Mouse (Mus musculus): Measurements from ENCODE around the gene Arsj. TPM values are rescaled to one million over a fixed set of nuclear protein-coding genes. Genes with fewer than 3 reads are reported as not detected.

Arsj gene
- polyA plus RNA-seq, 1 experiment from 2014 or later = 0.05 TPM

DNA sequence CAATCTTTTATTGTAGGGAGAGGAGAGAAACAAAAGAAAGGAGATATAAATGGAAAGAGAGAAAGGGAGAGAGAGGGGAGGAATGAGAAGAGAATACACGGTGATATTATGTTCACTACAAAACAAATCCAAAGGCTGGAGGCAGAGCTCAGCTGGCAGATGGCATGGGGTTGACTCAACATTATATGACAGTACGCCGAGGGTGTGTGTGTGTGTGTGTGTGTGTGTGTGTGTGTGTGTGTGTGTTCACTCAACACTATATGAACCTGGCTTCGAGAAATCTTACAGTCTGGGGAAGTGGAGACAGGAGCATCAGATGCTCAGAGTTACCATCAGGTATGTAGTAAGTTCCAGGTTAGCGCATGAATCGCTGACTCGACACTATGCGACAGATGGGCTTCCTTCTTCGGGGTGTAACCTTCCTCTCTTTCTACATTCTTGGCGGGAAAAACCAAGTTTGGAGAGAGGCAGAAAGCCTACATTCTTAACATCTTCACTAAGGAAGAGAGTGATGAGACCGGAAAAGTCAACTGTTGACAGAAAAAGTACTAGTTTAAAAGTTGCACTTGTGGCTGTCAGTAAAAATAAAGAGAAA, 456 bp upstream of the Arsj start:
- WGBS = 81% methylated on average over 11 of the region's 11 CpGs
- H3K4me1 ChIP-seq (replicated peaks; ENCODE audit: control insufficient read depth, insufficient read depth, low read length) = peaks cover 9% of the 10 kb centered on the region
- H3K36me3 ChIP-seq (ENCODE audit: control insufficient read depth, insufficient read depth) = no peaks in the 10 kb centered on the region
- H3K27me3 ChIP-seq (replicated peaks; ENCODE audit: control insufficient read depth, insufficient read depth, low read length) = no peaks in the 10 kb centered on the region
- no peak for ATAC-seq
- H3K4me3 ChIP-seq (replicated peaks; ENCODE audit: low read length) = no peak overlapping the region; the same call in 1 of the 2 replicates
- no peak overlapping the region for H3K9ac ChIP-seq (replicated peaks; ENCODE audit: low read depth, low read length)
- no peak overlapping the region; the same call in 1 of the 2 replicates for H3K4me2 ChIP-seq (ENCODE audit: low read length)
- H3K9me3 ChIP-seq (ENCODE audit: control insufficient read depth, low read length) = no peaks in the 10 kb centered on the region
- H3K27ac ChIP-seq (ENCODE audit: low read length) = no peak overlapping the region

GRCm38 (mm10) chr3:126364555-126364954, 1.1 kb downstream of the Arsj start:
- ATAC-seq = no peak
- Histone ChIP-seq H3K4me1 (replicated peaks; ENCODE audit: control insufficient read depth, insufficient read depth, low read length) (peaks cover 9% of the 10 kb centered on the region), H3K4me3 (replicated peaks; ENCODE audit: low read length) (no peak overlapping the region), H3K9ac (replicated peaks; ENCODE audit: low read depth, low read length) (no peak overlapping the region), H3K9me3 (ENCODE audit: control insufficient read depth, low read length) (no peaks in the 10 kb centered on the region), H3K27ac (ENCODE audit: low read length) (no peak overlapping the region), H3K27me3 (replicated peaks; ENCODE audit: control insufficient read depth, insufficient read depth, low read length) (no peaks in the 10 kb centered on the region), H3K4me2 (ENCODE audit: low read length) (no peak overlapping the region), H3K36me3 (ENCODE audit: control insufficient read depth, insufficient read depth) (no peaks in the 10 kb centered on the region)
- 92% methylated on average over 7 of the region's 7 CpGs for WGBS

GRCm38 (mm10) chr3:126370571-126370970, 7.1 kb downstream of the Arsj start:
- no peak overlapping the region for H3K27ac ChIP-seq (ENCODE audit: low read length)
- H3K27me3 ChIP-seq (replicated peaks; ENCODE audit: control insufficient read depth, insufficient read depth, low read length) = no peaks in the 10 kb centered on the region
- H3K9me3 ChIP-seq (ENCODE audit: control insufficient read depth, low read length) = no peaks in the 10 kb centered on the region
- no peak overlapping the region for H3K4me3 ChIP-seq (replicated peaks; ENCODE audit: low read length)
- no peaks in the 10 kb centered on the region for H3K36me3 ChIP-seq (ENCODE audit: control insufficient read depth, insufficient read depth)
- no peak overlapping the region for H3K9ac ChIP-seq (replicated peaks; ENCODE audit: low read depth, low read length)
- no peak for ATAC-seq
- no peak overlapping the region for H3K4me2 ChIP-seq (ENCODE audit: low read length)
- no peaks in the 10 kb centered on the region for H3K4me1 ChIP-seq (replicated peaks; ENCODE audit: control insufficient read depth, insufficient read depth, low read length)

GRCm38 (mm10) chr3:126372815-126373545, 9.5 kb downstream of the Arsj start:
- H3K27me3 ChIP-seq (replicated peaks; ENCODE audit: control insufficient read depth, insufficient read depth, low read length) = no peaks in the 10 kb centered on the region
- H3K36me3 ChIP-seq (ENCODE audit: control insufficient read depth, insufficient read depth) = no peaks in the 10 kb centered on the region
- no peaks in the 10 kb centered on the region for H3K4me1 ChIP-seq (replicated peaks; ENCODE audit: control insufficient read depth, insufficient read depth, low read length)
- H3K4me3 ChIP-seq (replicated peaks; ENCODE audit: low read length) = no peak overlapping the region
- no peak overlapping the region for H3K4me2 ChIP-seq (ENCODE audit: low read length)
- ATAC-seq = no peak
- H3K9ac ChIP-seq (replicated peaks; ENCODE audit: low read depth, low read length) = no peak overlapping the region
- 70% methylated on average over 9 of the region's 9 CpGs for WGBS
- H3K9me3 ChIP-seq (ENCODE audit: control insufficient read depth, low read length) = no peaks in the 10 kb centered on the region
- H3K27ac ChIP-seq (ENCODE audit: low read length) = no peak overlapping the region

GRCm38 (mm10) chr3:126373721-126374120, 10.2 kb downstream of the Arsj start:
- Histone ChIP-seq H3K9me3 (ENCODE audit: control insufficient read depth, low read length) (no peaks in the 10 kb centered on the region), H3K27ac (ENCODE audit: low read length) (no peak overlapping the region), H3K4me1 (replicated peaks; ENCODE audit: control insufficient read depth, insufficient read depth, low read length) (no peaks in the 10 kb centered on the region), H3K9ac (replicated peaks; ENCODE audit: low read depth, low read length) (no peak overlapping the region), H3K36me3 (ENCODE audit: control insufficient read depth, insufficient read depth) (no peaks in the 10 kb centered on the region), H3K4me3 (replicated peaks; ENCODE audit: low read length) (no peak overlapping the region), H3K4me2 (ENCODE audit: low read length) (no peak overlapping the region), H3K27me3 (replicated peaks; ENCODE audit: control insufficient read depth, insufficient read depth, low read length) (no peaks in the 10 kb centered on the region)
- WGBS = 74% methylated on average over 1 of the region's 1 CpGs
- no peak for ATAC-seq

DNA sequence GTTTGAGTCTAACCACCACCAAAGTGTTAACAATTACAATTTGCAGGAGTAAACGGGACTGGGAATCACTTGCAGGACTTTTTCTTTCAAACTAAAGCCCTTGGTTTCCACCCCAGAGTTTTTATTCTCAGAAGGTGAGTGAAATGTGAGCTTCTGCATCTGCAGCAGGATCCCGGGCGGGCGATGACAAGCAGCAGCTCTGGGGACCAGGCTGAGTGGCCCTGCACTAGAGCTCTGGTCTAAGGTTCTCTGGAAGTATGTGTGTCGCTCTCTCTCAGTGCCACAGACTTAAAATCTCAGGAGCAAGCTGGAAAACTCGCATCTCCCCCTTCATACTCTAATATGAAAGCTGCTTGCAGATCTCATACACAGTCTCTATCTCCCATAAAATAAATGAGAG, 15.8 kb downstream of the Arsj start:
- Histone ChIP-seq H3K36me3 (ENCODE audit: control insufficient read depth, insufficient read depth) (no peaks in the 10 kb centered on the region), H3K4me3 (replicated peaks; ENCODE audit: low read length) (no peak overlapping the region), H3K4me1 (replicated peaks; ENCODE audit: control insufficient read depth, insufficient read depth, low read length) (peaks cover 5% of the 10 kb centered on the region), H3K4me2 (ENCODE audit: low read length) (no peak overlapping the region), H3K27me3 (replicated peaks; ENCODE audit: control insufficient read depth, insufficient read depth, low read length) (no peaks in the 10 kb centered on the region), H3K27ac (ENCODE audit: low read length) (no peak overlapping the region), H3K9me3 (ENCODE audit: control insufficient read depth, low read length) (no peaks in the 10 kb centered on the region), H3K9ac (replicated peaks; ENCODE audit: low read depth, low read length) (no peak overlapping the region)
- no peak for ATAC-seq
- WGBS = 77% methylated on average over 6 of the region's 6 CpGs

- no peak overlapping the region for H3K4me3 ChIP-seq (replicated peaks; ENCODE audit: low read length)
- peaks cover 5% of the 10 kb centered on the region for H3K4me1 ChIP-seq (replicated peaks; ENCODE audit: control insufficient read depth, insufficient read depth, low read length)
- ATAC-seq = no peak
- H3K9ac ChIP-seq (replicated peaks; ENCODE audit: low read depth, low read length) = no peak overlapping the region
- H3K4me2 ChIP-seq (ENCODE audit: low read length) = no peak overlapping the region
- no peaks in the 10 kb centered on the region for H3K9me3 ChIP-seq (ENCODE audit: control insufficient read depth, low read length)
- 68% methylated on average over 2 of the region's 2 CpGs for WGBS
- no peak overlapping the region for H3K27ac ChIP-seq (ENCODE audit: low read length)
- no peaks in the 10 kb centered on the region for H3K27me3 ChIP-seq (replicated peaks; ENCODE audit: control insufficient read depth, insufficient read depth, low read length)
- H3K36me3 ChIP-seq (ENCODE audit: control insufficient read depth, insufficient read depth) = no peaks in the 10 kb centered on the region
Observed at GRCm38 (mm10) chr3:126379702-126380101, 16.2 kb downstream of the Arsj start.

GRCm38 (mm10) chr3:126383276-126383675, 19.8 kb downstream of the Arsj start:
- no peaks in the 10 kb centered on the region for H3K27me3 ChIP-seq (replicated peaks; ENCODE audit: control insufficient read depth, insufficient read depth, low read length)
- WGBS = 43% methylated on average over 6 of the region's 6 CpGs
- H3K36me3 ChIP-seq (ENCODE audit: control insufficient read depth, insufficient read depth) = no peaks in the 10 kb centered on the region
- no peak for ATAC-seq
- H3K4me2 ChIP-seq (ENCODE audit: low read length) = no peak overlapping the region
- no peak overlapping the region for H3K4me3 ChIP-seq (replicated peaks; ENCODE audit: low read length)
- no peak overlapping the region for H3K9ac ChIP-seq (replicated peaks; ENCODE audit: low read depth, low read length)
- H3K27ac ChIP-seq (ENCODE audit: low read length) = no peak overlapping the region
- H3K4me1 ChIP-seq (replicated peaks; ENCODE audit: control insufficient read depth, insufficient read depth, low read length) = peaks cover 5% of the 10 kb centered on the region
- no peaks in the 10 kb centered on the region for H3K9me3 ChIP-seq (ENCODE audit: control insufficient read depth, low read length)

- WGBS = 27% methylated on average over 14 of the region's 14 CpGs
- H3K4me1 ChIP-seq (replicated peaks; ENCODE audit: control insufficient read depth, insufficient read depth, low read length) = peaks cover 5% of the 10 kb centered on the region
- no peak overlapping the region for H3K4me3 ChIP-seq (replicated peaks; ENCODE audit: low read length)
- peak; percentile 77 for ATAC-seq
- no peaks in the 10 kb centered on the region for H3K27me3 ChIP-seq (replicated peaks; ENCODE audit: control insufficient read depth, insufficient read depth, low read length)
- no peak overlapping the region for H3K4me2 ChIP-seq (ENCODE audit: low read length)
- H3K9ac ChIP-seq (replicated peaks; ENCODE audit: low read depth, low read length) = no peak overlapping the region
- H3K9me3 ChIP-seq (ENCODE audit: control insufficient read depth, low read length) = no peaks in the 10 kb centered on the region
- H3K36me3 ChIP-seq (ENCODE audit: control insufficient read depth, insufficient read depth) = no peaks in the 10 kb centered on the region
- H3K27ac ChIP-seq (ENCODE audit: low read length) = no peak overlapping the region
Observed at GRCm38 (mm10) chr3:126384657-126385438, 21.4 kb downstream of the Arsj start.
